Mouse (Mus musculus) ES-Bruce4 (cell line): ENCODE results near the gene Eva1c.

ENCODE experiments used
- CTCF ChIP-seq: IDR thresholded peaks from one replicate; pipeline ENCODE4 v1.8.1; 2011; ENCODE audit warnings: low read depth, low read length
- EP300 ChIP-seq: IDR thresholded peaks from 2 replicates; pipeline ENCODE4 v1.6.1; 2011; ENCODE audit warnings: low read depth, low read length; ENCODE audit not compliant: insufficient read depth

- TF ChIP-seq EP300 (no peak), CTCF (no peak)
Observed at GRCm38 (mm10) chr16:90799840-90800239, 26.7 kb upstream of the Eva1c start.
